Mouse (Mus musculus): ENCODE measurements around the gene Gcm1.

Gene Gcm1

DNA sequence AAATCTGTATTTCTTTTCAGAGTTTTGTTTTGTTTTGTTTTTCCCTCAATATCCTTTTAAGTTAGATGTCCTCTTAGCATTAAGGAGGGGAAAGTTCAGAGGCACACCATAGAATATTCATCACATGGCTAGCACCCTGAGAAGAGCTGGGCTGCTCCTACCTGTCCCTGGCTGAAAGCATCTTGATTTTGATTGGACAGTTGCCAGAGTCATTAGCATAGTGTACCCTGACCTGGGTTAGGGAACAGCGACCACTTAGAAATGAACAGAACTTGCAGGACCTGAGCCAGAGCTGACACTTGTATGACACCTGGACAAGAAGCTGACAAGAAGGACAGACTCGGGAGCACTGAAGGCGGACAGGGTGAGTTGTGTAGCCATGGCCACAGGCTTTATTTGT lies at the start of gene Gcm1:
Gene Gcm1 (plus strand): TSS at position 248 of the 400 bp plus-strand sequence.
- no peak for DNase-seq (ENCODE audit: low spot score in 2 of 2)

DNA sequence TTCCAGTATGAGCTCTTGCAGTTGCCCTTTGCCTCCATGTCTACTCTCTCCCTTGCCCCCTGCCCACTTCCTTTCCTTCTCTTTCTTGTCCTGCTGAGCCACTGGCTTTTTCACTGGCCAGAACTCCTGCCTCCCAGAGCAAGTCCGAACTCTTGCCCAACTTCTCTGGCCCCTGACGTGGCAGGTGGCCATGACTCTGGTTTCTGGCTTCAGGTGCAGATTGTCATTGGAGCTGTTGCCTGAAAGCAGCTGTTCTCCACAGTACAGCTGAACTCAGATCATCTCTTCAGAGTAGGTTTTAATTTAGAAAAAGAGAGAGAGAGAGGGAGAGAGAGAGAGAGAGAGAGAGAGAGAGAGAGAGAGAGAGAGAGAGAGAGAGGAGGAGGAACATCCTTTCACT lies 48.4 kb upstream of the Gcm1 start:
- DNase-seq (ENCODE audit: low spot score in 2 of 2) = no peak

DNA sequence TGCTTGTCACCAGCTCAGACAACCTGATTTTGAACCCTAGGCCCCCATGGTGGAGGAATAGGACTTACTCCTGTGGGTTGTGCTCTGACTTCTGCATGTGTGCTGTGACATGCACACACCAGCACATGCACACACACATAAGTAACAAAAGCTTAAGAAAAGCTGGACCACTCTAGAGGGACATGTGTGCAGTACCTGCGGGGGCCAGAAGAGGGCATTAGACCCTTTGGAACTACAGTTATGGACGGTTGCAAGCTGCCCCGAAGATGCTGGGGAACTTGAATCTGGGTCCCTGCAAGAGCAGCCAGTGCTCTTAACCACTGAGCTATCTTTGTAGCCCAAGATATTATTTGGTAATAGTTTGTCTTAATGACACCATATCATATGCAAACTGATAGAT lies 46.2 kb upstream of the Gcm1 start:
- DNase-seq (ENCODE audit: low spot score in 2 of 2) = no peak

DNA sequence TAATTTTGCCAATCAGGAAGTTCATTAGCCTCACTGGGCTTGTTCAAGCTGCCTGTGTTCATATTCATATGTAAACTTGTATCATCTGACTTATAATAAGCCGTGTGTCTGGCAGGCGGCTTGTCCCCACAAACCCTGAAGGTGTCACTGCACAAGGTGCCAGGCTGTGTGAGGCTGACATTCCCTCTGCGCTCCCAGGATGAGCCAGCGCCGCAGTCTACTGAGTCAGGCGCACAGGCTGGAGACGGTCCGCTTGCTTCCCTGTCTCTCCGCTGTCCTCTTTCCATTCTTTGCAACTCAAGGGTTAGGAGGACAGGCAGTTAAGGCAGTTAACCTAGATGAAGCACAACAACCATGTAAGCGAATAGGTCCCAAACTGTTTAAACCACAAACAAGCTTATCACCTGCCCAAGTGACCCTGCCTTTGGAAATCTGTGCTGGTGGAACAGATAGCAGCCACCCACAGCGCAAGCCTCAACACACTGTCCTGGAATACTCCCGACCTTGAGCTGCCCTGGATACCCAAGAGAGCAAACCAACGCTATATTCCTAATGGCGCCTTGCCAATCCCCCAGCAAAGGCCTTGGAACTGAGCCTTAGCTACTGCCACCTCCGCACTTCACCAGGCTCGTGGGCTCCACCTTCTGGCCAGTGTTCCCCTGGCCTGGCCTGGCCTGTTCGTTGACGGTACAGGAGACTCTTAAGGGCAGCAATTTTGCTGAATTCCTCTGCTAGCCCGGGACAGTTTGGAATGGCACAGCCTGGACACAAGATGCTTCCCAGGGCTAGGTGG lies 45.3 kb upstream of the Gcm1 start:
- DNase-seq (ENCODE audit: low spot score in 2 of 2) = peak; percentile 74 to 83

DNA sequence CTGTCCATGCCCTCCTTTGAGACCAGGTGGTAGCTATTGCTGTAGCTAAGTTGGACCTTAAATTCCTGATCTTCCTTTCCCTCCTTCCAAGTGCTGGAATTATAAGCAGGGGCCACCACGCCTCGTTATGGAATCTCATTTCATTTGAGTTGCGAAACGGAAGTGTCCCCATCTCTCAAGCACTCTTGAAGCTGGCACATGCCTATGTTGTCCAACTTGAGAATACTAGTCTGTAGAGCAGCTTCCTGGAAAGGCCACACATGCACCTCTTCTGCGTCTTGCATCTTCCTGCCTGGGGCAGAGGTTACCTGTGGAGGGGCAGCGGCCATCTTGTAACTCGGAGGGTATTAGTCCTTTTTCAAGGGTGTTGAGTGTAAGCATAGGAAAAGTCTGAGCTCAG lies 42.3 kb upstream of the Gcm1 start:
- no peak for DNase-seq (ENCODE audit: low spot score in 2 of 2)

DNA sequence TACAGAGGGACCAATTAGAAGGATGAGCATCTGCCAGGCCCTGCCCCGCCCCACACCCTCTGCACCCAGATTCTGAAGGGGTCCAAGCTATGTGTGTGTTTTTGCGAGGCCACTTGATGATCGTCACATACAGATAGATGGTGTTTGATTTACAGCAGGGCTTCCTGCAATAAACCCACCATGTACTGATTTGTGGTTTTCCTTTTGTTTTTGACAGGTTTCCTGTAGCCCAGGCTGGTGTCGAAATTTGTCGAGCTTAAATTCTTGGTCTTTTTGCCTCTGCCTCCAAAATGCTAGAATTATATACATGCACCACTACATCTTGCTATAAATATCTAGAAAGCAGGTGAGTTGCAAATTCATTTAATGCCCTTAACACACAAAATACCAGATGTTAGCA lies 41.5 kb upstream of the Gcm1 start:
- DNase-seq (ENCODE audit: low spot score in 2 of 2) = no peak

DNA sequence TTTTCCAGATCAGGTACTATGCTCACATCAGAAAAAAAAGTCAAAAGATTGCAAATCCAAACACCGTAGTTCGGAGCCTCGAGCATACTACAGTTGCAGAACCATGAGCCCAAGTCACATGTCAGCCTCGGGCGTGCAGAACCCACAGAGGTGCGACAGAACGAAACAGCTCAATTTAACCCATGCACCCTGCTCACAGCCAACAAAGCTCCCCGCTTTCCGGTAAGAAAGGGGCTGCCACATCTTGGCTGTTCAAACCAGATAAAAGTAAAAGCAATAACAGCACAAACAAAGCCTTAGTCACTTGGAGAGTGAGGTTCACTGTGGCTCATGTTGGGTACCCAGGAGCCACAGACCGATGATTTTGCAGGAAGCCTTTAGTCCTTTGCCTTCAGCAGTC lies 41.0 kb upstream of the Gcm1 start:
- DNase-seq (ENCODE audit: low spot score in 2 of 2) = no peak

DNA sequence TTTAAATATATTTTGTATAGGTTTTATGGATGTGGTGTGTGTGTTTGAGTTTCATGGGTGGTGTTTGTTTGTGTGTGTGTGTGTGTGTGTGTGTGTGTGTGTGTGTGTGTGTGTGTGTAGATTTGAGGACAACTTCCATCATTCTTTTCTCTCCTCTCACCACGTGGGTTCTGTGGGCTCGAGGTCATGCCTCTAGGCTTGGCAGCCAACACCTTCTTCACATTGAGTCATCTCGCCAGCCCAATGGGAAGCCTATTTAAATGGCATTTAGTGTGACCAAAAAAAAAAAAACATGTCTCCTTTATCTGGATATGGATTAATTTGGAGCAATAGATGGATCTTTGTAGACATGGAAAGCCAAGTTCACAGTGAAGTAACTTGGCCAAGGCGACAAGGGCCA lies 39.7 kb upstream of the Gcm1 start:
- no peak for DNase-seq (ENCODE audit: low spot score in 2 of 2)

DNA sequence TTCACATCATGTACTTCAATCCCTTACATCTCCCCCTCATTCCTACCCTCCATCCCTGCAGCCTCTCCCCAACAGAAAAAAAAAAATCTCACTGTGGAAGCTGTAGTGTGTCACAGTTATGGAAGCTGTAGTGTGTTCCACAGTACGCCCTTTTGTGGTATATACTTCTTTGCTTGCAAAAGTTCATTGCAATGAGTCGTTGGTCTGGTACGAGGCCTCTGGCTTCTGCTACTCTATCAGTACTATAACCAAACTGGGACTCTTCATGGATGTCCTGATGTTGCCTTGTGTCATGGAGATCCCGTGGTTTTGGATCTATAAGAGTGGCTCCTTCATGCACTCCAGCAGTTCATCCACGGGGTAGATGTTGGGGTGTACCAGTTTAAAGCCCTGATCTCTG lies 39.0 kb upstream of the Gcm1 start:
- DNase-seq (ENCODE audit: low spot score in 2 of 2) = no peak

DNA sequence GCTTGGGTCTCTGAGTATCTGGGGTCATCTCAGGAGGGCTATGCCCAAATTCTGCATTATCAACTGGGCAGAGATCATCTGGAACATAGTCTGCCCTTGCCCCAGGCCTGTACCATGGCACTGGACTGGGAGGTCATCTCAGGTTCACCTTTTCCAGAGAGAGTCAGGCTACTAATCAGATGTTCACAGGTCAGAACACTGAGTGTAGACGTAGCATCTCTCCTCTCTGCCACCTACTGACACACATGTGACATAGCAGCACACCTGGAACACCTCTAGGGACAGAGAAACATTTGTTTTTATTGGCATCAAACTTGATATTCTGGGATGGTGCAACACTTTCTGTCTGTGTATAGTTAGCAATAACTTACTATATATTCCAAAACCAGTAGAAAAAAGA lies 37.9 kb upstream of the Gcm1 start:
- DNase-seq (ENCODE audit: low spot score in 2 of 2) = no peak

DNA sequence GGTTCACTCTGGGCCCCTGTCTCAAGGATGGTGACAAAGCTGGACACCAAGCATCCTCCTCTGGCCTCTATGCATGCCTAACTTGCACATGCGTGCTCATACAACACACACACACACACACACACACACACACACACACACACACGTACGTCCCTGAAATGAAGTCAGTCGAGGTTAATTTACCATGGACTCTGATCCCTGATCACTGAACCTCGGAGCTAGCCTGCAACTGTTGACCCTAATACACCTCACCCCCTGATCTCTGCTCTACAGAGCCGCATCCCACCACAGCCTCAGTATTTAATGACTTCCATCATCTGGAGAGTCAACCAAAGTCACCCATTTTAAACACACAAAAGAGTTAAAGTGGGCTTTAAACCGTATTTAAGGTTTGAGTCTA lies 35.9 kb upstream of the Gcm1 start:
- DNase-seq (ENCODE audit: low spot score in 2 of 2) = no peak

DNA sequence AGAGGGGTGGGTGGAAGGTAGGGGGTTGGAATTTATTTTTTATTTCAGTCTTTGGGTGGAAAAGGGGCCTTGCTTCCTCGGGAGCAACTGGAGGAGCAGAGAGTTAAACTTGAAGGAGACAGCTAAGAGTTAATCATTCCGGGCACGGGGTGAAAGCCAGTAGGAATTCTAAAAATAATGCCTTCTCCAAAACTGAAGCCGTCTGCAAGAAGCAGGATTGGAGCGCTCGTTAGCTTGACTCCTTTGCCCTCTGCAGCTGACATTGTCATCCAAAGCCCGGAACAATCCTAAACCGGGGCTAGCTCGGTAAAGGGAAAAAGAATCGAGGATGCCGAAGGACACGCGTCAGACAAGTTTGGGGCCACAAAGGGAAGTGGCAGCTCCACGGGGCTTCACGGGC lies 35.4 kb upstream of the Gcm1 start:
- DNase-seq (ENCODE audit: low spot score in 2 of 2) = no peak

DNA sequence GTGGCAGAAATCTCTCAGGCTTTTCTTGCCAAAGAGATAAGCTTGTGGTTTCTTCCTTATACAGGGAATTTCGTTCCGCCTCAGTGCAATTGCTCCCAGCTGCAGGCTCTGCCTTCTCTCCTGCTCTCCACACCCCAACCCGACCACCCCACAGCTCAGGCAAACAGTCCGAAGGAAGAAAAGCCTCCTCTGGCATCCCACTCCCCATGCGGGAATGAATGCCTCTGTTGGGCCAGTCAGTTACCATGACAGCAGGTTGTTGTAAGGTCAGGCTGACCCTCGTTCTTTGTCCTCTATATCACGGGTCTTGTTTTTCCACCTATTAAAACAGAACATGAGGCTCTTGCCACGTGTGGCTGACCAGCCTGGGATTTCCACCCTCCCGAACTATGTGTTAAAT lies 30.5 kb upstream of the Gcm1 start:
- DNase-seq (ENCODE audit: low spot score in 2 of 2) = no peak

DNA sequence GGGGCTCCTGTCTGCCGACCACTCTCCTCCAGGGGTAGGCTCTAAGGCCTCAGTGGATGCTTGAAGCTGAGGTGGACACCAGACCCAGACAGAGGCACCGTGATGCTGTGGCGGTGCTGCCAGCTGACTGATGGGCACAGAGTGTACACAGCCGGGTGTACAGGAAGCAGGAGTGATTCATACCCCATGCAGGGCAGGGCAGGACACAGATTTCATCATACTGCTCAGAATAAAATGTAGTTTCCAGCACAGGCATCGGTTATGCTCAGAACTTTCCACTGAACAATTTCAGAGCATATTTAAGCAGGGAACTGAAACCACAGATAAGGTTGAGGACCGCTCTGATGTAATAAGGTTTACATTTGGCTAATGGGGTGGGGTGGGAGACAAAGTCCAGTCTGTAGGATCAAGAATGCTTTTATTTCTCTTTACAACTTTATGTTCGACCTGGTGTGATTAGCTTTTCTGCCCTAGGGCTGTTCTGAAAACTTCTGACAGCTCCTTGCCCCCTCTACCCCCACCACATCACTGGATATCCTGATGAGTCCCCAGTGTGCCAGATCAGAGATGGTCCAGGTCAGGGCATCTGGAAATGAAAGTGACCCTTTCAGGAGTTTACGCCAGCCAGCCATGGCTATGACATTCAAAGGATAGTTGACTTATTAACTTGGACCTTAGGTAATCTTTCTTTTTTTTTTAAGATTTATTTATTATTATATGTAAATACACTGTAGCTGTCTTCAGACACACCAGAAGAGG lies 29.4 kb upstream of the Gcm1 start:
- DNase-seq (ENCODE audit: low spot score in 2 of 2) = peak; percentile 60 to 64

DNA sequence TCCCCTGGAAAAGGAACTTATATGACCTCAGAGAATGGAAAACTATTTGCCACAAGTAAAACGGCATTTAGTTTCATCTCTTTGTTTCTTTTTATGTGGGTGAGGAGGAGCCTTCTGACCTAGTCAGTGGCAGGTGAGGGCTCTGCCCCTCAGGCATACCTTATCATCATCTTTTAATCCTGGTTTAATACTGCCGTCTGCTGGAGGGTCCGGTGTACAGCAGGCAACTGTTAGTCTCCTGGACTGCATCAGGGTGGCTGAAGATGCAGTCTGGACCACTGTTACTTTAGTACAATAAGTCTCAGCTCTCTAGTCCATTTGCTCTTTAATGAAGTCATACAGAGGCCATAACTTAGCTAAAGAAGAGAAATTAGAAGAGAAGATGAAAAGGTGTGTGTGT lies 26.9 kb upstream of the Gcm1 start:
- DNase-seq (ENCODE audit: low spot score in 2 of 2) = peak in 1 of 2 experiments; percentile 38

DNA sequence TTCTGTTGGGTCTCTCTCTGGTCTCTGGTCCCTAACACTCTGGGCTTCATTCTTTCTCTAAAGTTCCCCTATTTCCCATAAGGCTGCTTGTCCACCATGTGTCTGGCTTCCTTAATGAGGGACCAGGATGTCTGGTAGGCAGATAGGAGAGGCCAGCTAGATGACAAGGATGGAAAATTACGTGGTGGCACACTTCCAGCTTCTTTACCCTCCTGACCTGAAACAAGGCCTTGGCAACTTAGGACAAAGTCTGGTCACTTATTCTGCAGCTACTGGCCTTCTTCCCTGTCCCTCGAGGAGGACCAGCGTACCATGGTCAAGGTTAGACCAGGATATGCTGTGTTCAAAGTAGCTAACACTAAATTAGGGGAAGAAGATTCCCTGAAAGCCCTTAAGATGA lies 24.6 kb upstream of the Gcm1 start:
- DNase-seq (ENCODE audit: low spot score in 2 of 2) = no peak

DNA sequence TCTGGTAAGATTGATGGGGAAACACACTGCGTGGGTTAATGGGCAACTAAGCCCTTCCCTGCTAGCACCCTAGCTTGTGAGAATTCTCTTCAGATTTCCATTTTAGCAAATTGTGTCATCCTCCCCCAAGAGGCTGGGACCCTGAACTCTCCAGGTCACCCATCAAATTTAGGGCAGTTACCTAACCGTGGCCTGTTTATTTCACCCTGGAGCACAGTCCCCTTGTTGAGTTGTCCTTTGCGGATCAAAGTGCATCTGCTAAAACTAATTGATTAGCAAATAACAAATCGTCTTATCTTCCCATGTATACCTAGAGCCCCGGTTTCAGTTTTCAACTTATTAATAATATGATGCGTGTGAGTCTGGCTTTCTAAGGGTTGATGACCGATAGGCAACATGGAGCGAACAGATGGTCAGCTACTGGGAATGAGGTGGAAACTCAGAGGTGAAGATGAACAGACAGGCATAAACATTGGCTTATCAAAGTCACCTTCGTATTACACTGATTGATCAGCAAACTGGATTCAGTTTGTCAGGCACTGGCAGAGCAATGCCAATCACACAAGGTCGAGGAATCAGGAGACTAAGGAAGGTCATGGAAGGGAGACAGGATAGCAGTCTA lies 20.8 kb upstream of the Gcm1 start:
- no peak for DNase-seq (ENCODE audit: low spot score in 2 of 2)

DNA sequence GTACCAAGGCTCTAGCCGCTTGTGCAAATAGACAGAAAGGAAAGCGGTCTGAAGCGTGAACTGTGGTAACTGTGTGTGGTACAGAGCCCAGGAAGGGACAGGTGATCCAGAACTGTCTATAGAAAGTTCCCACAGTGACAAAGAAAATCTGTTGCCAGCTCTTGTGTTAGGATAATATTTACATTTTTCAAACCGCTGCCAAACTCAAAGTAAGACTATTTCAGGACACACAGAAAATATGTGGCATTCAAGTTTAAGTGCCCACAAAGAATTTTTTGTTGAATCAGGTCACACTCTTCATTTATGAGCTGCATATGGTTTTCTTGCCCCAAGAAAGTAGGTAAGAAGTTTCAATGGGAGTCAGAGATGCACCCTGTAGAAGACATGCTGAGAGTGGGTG lies 18.8 kb upstream of the Gcm1 start:
- no peak for DNase-seq (ENCODE audit: low spot score in 2 of 2)

DNA sequence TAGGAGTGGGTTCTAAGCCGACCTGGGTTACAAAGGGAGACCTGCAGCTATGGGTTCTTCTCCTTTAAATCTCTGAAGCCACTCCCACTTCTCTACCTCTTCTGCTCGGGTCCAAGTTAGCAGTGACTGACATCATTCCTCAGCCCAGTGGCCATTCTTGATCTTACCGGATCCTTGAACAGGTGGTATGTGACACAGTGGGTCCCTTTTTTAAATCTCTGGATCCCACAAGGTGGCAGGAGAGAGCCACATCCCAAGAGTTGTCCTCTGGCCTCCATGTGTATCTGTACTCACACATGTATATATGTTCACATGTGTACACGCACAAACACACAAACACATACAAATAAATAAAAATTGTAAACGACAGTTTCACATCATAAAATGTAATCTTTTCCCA lies 16.4 kb upstream of the Gcm1 start:
- no peak for DNase-seq (ENCODE audit: low spot score in 2 of 2)

DNA sequence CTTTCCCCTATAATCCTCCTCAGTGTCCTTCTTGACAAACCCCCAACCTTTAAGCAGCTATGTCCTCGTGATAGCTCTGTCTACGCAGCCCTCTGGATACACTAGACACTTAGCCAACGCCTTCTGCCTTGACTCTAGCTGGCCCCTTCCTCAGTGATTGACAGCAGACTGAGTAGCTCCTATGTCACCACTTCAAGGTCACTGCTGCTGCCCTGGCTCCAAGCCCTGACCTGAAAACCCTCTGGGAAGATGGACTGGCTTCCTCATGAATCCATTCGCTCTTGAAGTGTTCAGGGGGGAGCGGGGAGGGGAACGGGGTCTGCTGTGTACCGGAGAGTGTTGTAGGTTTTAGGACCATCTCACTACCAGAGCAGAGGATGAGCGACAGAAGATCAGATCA lies 15.9 kb upstream of the Gcm1 start:
- no peak for DNase-seq (ENCODE audit: low spot score in 2 of 2)

DNA sequence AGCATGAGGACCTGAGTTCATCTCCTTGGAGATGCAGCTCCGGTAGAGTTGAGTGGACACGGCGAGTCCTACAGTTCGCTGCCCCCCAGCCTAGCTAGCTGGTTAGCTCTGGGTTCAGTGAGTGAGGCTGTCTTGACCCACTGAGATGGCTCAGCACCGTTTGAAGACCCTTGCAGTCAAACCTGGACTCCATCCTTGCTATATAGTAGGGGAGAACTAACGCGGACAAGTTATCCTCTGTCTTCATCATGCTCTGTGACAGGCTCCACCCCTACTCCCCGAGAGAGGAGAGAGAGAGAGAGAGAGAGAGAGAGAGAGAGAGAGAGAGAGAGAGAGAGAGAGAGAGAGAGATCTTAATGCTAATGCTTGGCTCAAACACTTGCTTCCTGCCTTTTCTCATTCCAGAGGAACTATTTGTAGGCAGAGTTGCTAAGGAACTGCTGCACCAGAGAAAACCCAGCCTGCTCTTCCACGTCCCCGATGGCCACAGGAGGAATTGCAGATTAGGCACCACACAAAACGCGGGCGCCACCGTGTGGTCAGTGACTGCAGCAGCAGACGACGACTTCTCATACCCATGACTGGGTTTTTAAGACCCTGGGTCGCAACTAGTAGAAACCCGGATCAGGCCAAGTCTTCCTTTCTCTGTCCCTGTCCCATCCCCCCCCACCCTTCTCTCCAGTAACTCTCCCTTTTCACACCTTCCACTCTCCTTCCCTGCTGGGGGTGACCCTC lies 12.8 kb upstream of the Gcm1 start:
- peak; percentile 57 to 73 for DNase-seq (ENCODE audit: low spot score in 2 of 2)

DNA sequence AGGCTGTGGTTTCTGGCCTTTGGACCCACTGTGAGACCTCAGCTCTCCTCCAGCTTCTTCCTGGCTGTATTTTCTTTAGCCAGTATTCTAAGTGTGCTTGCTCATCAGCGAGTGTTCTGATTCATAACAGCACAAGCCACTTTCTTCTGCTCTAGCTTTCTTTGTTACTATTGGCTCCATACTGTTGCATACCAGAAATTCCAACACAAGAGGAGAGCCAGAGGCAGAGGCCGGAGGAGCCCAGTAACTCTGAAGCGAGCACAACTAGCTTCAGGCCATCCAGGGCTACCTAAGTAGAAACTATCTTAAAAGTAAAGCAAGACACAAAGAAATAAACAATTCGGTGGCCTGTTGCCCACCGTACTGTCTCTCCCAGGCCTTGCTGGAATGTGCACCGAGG lies 6.6 kb upstream of the Gcm1 start:
- DNase-seq (ENCODE audit: low spot score in 2 of 2) = no peak
